Mouse (Mus musculus) liver, embryonic 16.5 days (tissue): ENCODE measurements around the gene Prrc2c. TPM values are rescaled to one million over a fixed set of nuclear protein-coding genes. Genes with fewer than 3 reads are reported as not detected.

ENCODE experiments used
- ATAC-seq: fragments of 200-750 bp; cut with Nextera tagmentation; 2 replicates; pipeline ENCODE4 v1.8.0; 2017; ENCODE audit warnings: low read depth, mild to moderate bottlenecking, moderate number of reproducible peaks, moderate library complexity
- H3K27ac ChIP-seq: fragments of 300-500 bp; sonication (generic); 2 replicates; pipeline ENCODE4 v1.5.1; 2014; ENCODE audit warnings: mild to moderate bottlenecking, low read length
- H3K27me3 ChIP-seq: fragments of 300-500 bp; sonication (generic); 2 replicates; pipeline ENCODE4 v1.6.1; 2014; ENCODE audit warnings: low read depth, low read length, mixed read lengths; ENCODE audit not compliant: control insufficient read depth, insufficient read depth
- H3K36me3 ChIP-seq: fragments of 300-500 bp; sonication (generic); 2 replicates; pipeline ENCODE4 v1.6.1; 2014; ENCODE audit warnings: mild to moderate bottlenecking; ENCODE audit not compliant: control insufficient read depth, insufficient read depth
- H3K4me1 ChIP-seq: fragments of 300-500 bp; sonication (generic); 2 replicates; pipeline ENCODE4 v1.6.1; 2014; ENCODE audit warnings: low read depth, low read length, mixed read lengths; ENCODE audit not compliant: control insufficient read depth
- H3K4me2 ChIP-seq: fragments of 300-500 bp; sonication (generic); 2 replicates; pipeline ENCODE4 v1.6.1; 2014; ENCODE audit warnings: low read depth, low read length, mixed read lengths
- H3K4me3 ChIP-seq: fragments of 300-500 bp; sonication (generic); 2 replicates; pipeline ENCODE4 v1.5.1; 2014; ENCODE audit warnings: low read depth, mild to moderate bottlenecking, low read length
- H3K9ac ChIP-seq: fragments of 300-500 bp; sonication (generic); 2 replicates; pipeline ENCODE4 v1.6.1; 2014; ENCODE audit warnings: low read depth, low read length
- H3K9me3 ChIP-seq: fragments of 300-500 bp; sonication (generic); replicated peaks from 2 replicates; pipeline ENCODE4 v1.6.1; 2016; ENCODE audit warnings: low read length; ENCODE audit not compliant: control insufficient read depth
- WGBS: fragments of 180-500 bp; shearing (Covaris S2); extraction: QIAGEN DNeasy Blood & Tissue Kit; methylation state at CpG from one replicate; pipeline ENCODE4 v1.1.7; 2014; ENCODE audit not compliant: insufficient replicate concordance; 5-methylcytosine and 5-hydroxymethylcytosine counted together
- polyA plus RNA-seq: library from polyadenylated mRNA; unstranded; fragments of >200 nt; fragmentation: Nextera tagmentation; extraction: Ambion mirVana; gene quantifications from 2 replicates; pipeline ENCODE4 v1.2.1, GENCODE M21; 2015

Prrc2c gene
- polyA plus RNA-seq, 1 experiment from 2014 or later = 33.8 TPM

GRCm38 (mm10) chr1:162723610-162724009 lies 16.7 kb downstream of the Prrc2c start:
- peak; percentile 99 for ATAC-seq
- peaks cover 21% of the 10 kb centered on the region for H3K36me3 ChIP-seq

GRCm38 (mm10) chr1:162720645-162721044 lies 19.7 kb downstream of the Prrc2c start:
- H3K36me3 ChIP-seq = peaks cover 40% of the 10 kb centered on the region
- H3K27me3 ChIP-seq = no peaks in the 10 kb centered on the region
- no peak overlapping the region for H3K4me2 ChIP-seq
- H3K9me3 ChIP-seq = no peaks in the 10 kb centered on the region
- no peak overlapping the region for H3K9ac ChIP-seq
- H3K27ac ChIP-seq = no peak overlapping the region
- WGBS = 85% methylated on average over 2 of the region's 2 CpGs
- H3K4me1 ChIP-seq = peaks cover 8% of the 10 kb centered on the region
- H3K4me3 ChIP-seq = no peak overlapping the region
- ATAC-seq = no peak

More at GRCm38 (mm10) chr1:162723610-162724009, 16.7 kb downstream of the Prrc2c start:
- peak overlapping the region; percentile 30; the same call in 1 of the 2 replicates for H3K4me2 ChIP-seq
- no peak overlapping the region for H3K4me3 ChIP-seq
- no peak overlapping the region for H3K9ac ChIP-seq
- H3K4me1 ChIP-seq = peaks cover 8% of the 10 kb centered on the region
- no peaks in the 10 kb centered on the region for H3K27me3 ChIP-seq
- H3K9me3 ChIP-seq = no peaks in the 10 kb centered on the region
- peak overlapping the region; percentile 7; the same call in 1 of the 2 replicates for H3K27ac ChIP-seq

GRCm38 (mm10) chr1:162700389-162701066 lies 39.8 kb downstream of the Prrc2c start:
- Histone ChIP-seq H3K36me3 (peaks cover 55% of the 10 kb centered on the region), H3K9me3 (no peaks in the 10 kb centered on the region), H3K4me3 (no peak overlapping the region), H3K4me1 (no peaks in the 10 kb centered on the region), H3K27me3 (no peaks in the 10 kb centered on the region), H3K27ac (no peak overlapping the region), H3K4me2 (no peak overlapping the region), H3K9ac (no peak overlapping the region)
- no peak for ATAC-seq
- WGBS = 66% methylated on average over 8 of the region's 8 CpGs

- H3K9me3 ChIP-seq = no peaks in the 10 kb centered on the region
- no peak overlapping the region for H3K27ac ChIP-seq
- peaks cover 51% of the 10 kb centered on the region for H3K36me3 ChIP-seq
- ATAC-seq = no peak
- WGBS = 91% methylated on average over 6 of the region's 6 CpGs
- no peak overlapping the region for H3K9ac ChIP-seq
- H3K4me2 ChIP-seq = no peak overlapping the region
- H3K4me3 ChIP-seq = no peak overlapping the region
- H3K27me3 ChIP-seq = no peaks in the 10 kb centered on the region
- no peaks in the 10 kb centered on the region for H3K4me1 ChIP-seq
Observed at GRCm38 (mm10) chr1:162697866-162698265, 42.5 kb downstream of the Prrc2c start.

GRCm38 (mm10) chr1:162693721-162694120 lies 46.6 kb downstream of the Prrc2c start:
- Histone ChIP-seq H3K9ac (no peak overlapping the region), H3K4me2 (no peak overlapping the region), H3K9me3 (no peaks in the 10 kb centered on the region), H3K36me3 (peaks cover 63% of the 10 kb centered on the region), H3K27ac (no peak overlapping the region), H3K27me3 (no peaks in the 10 kb centered on the region), H3K4me3 (no peak overlapping the region), H3K4me1 (no peaks in the 10 kb centered on the region)
- WGBS = 80% methylated on average over 2 of the region's 2 CpGs
- no peak for ATAC-seq

- peak; percentile 59 for ATAC-seq
- H3K4me1 ChIP-seq = peaks cover 5% of the 10 kb centered on the region; the same call in 1 of the 2 replicates
- WGBS = 4% methylated on average over 11 of the region's 11 CpGs
- peak overlapping the region; percentile 9; the same call in 1 of the 2 replicates for H3K9ac ChIP-seq
- H3K36me3 ChIP-seq = peaks cover 2% of the 10 kb centered on the region; the same call in 1 of the 2 replicates
- no peaks in the 10 kb centered on the region for H3K9me3 ChIP-seq
- peak overlapping the region; percentile 38 for H3K4me3 ChIP-seq
- H3K27ac ChIP-seq = no peak overlapping the region
- peak overlapping the region; percentile 62 for H3K4me2 ChIP-seq
- no peaks in the 10 kb centered on the region for H3K27me3 ChIP-seq
Observed at GRCm38 (mm10) chr1:162665486-162666174, 74.7 kb downstream of the Prrc2c start.

GRCm38 (mm10) chr1:162664826-162665475 lies 75.4 kb downstream of the Prrc2c start:
- Histone ChIP-seq H3K4me3 (no peak overlapping the region), H3K9me3 (no peaks in the 10 kb centered on the region), H3K36me3 (no peaks in the 10 kb centered on the region), H3K27me3 (no peaks in the 10 kb centered on the region), H3K9ac (no peak overlapping the region), H3K4me2 (peak overlapping the region; percentile 62), H3K27ac (no peak overlapping the region), H3K4me1 (peaks cover 5% of the 10 kb centered on the region; the same call in 1 of the 2 replicates)
- ATAC-seq = peak; percentile 88
- WGBS = 13% methylated on average over 10 of the region's 10 CpGs

GRCm38 (mm10) chr1:162660276-162660860 lies 80.0 kb downstream of the Prrc2c start:
- WGBS = 53% methylated on average over 11 of the region's 11 CpGs
- Histone ChIP-seq H3K27ac (no peak overlapping the region), H3K4me2 (no peak overlapping the region), H3K9ac (no peak overlapping the region), H3K4me3 (no peak overlapping the region), H3K27me3 (no peaks in the 10 kb centered on the region), H3K9me3 (no peaks in the 10 kb centered on the region), H3K4me1 (no peaks in the 10 kb centered on the region), H3K36me3 (no peaks in the 10 kb centered on the region)
- ATAC-seq = no peak
